Mouse (Mus musculus) limb, embryonic 14.5 days (tissue): ENCODE measurements around the gene Htr1f. TPM values are rescaled to one million over a fixed set of nuclear protein-coding genes. Genes with fewer than 3 reads are reported as not detected.

Source experiments
- ATAC-seq: fragments of 200-750 bp; cut with Nextera tagmentation; 2 replicates; pipeline ENCODE4 v1.8.0; 2017; ENCODE audit warnings: low read depth, moderate number of reproducible peaks, moderate TSS enrichment; ENCODE audit not compliant: low FRiP score
- DNase-seq: peaks from one replicate; pipeline ENCODE4 v3.0.0-alpha.2; 2015; ENCODE audit warnings: low spot score
- H3K27ac ChIP-seq: fragments of 300-500 bp; sonication (generic); replicated peaks from 2 replicates; pipeline ENCODE4 v1.5.1; 2014; ENCODE audit warnings: low read depth, mild to moderate bottlenecking, low read length, moderate library complexity, mixed read lengths
- H3K27me3 ChIP-seq: fragments of 300-500 bp; sonication (generic); 2 replicates; pipeline ENCODE4 v1.6.1; 2014; ENCODE audit warnings: low read length, mixed read lengths; ENCODE audit not compliant: control insufficient read depth, insufficient read depth
- H3K36me3 ChIP-seq: fragments of 300-500 bp; sonication (generic); 2 replicates; pipeline ENCODE4 v1.6.1; 2014; ENCODE audit warnings: mild to moderate bottlenecking, low read length, moderate library complexity, mixed read lengths; ENCODE audit not compliant: control insufficient read depth, insufficient read depth
- H3K4me1 ChIP-seq: fragments of 300-500 bp; sonication (generic); 2 replicates; pipeline ENCODE4 v1.6.1; 2014; ENCODE audit warnings: antibody characterized with exemption, low read length, mixed read lengths; ENCODE audit not compliant: control insufficient read depth, insufficient read depth
- H3K4me2 ChIP-seq: fragments of 300-500 bp; sonication (generic); replicated peaks from 2 replicates; pipeline ENCODE4 v1.6.1; 2014; ENCODE audit warnings: low read depth, mild to moderate bottlenecking, low read length, moderate library complexity; ENCODE audit not compliant: severe bottlenecking
- H3K4me3 ChIP-seq: fragments of 300-500 bp; sonication (generic); replicated peaks from 2 replicates; pipeline ENCODE4 v1.5.1; 2014; ENCODE audit warnings: low read length
- H3K9ac ChIP-seq: fragments of 300-500 bp; sonication (generic); 2 replicates; pipeline ENCODE4 v1.6.1; 2014; ENCODE audit warnings: mild to moderate bottlenecking, low read depth, low read length, moderate library complexity; ENCODE audit not compliant: severe bottlenecking
- H3K9me3 ChIP-seq: fragments of 300-500 bp; sonication (generic); 2 replicates; pipeline ENCODE4 v1.6.1; 2016; ENCODE audit warnings: low read length; ENCODE audit not compliant: control insufficient read depth
- POLR2A ChIP-seq: fragments of 200-500 bp; IDR thresholded peaks from 2 replicates; pipeline ENCODE4 v1.8.0; 2012; ENCODE audit warnings: inconsistent platforms, mild to moderate bottlenecking, moderate library complexity, borderline replicate concordance; ENCODE audit not compliant: insufficient read depth, insufficient read length; ENCODE audit errors: extremely low read depth
- WGBS: fragments of 180-500 bp; shearing (Covaris S2); extraction: QIAGEN DNeasy Blood & Tissue Kit; methylation state at CpG from one replicate; pipeline ENCODE4 v1.1.7; 2014; 5-methylcytosine and 5-hydroxymethylcytosine counted together
- polyA plus RNA-seq, 2 experiments: library from polyadenylated mRNA; depleted of rRNA in 1 of 2; stranded (reverse) in 1 of 2; unstranded in 1 of 2; fragments of >200 nt; fragmentation: Nextera tagmentation in 1 of 2; extraction: Ambion mirVana in 1 of 2; gene quantifications; 2 replicates each; pipeline versions ENCODE4 v1.2.1 to v1.2.3; 2012 to 2014

Htr1f gene
- polyA plus RNA-seq, 2 experiments, result 0.35 to 1.1 TPM

DNA sequence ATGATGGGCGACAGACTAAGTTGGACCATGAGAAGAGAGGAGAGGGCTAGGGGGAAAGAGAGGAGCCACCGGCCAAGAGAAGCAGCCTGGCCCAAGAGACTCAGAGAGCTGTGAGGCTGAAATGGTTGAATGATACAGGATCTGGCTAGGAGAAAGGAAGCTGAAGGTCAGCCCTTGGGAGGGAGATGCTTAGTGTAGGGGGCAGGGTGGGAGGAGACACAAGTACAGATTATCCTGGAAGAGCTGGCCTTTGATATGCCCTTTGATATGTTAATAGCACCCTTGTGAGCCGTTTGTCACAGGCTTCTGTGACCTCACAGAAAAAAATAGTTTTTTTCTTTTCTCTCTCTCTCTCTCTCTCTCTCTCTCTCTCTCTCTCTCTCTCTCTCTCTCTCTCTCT lies 220.5 kb downstream of the Htr1f start:
- TF ChIP-seq POLR2A, result no peak
- H3K4me2 ChIP-seq, result no peak overlapping the region
- H3K27ac ChIP-seq, result no peak overlapping the region
- no peak overlapping the region for H3K9ac ChIP-seq
- H3K4me3 ChIP-seq, result no peak overlapping the region
- ATAC-seq, result no peak
- H3K36me3 ChIP-seq, result no peaks in the 10 kb centered on the region
- DNase-seq, result no peak
- H3K9me3 ChIP-seq, result no peaks in the 10 kb centered on the region
- no peaks in the 10 kb centered on the region for H3K4me1 ChIP-seq
- H3K27me3 ChIP-seq, result no peaks in the 10 kb centered on the region
- 29% methylated on average over 3 of the region's 3 CpGs for WGBS

DNA sequence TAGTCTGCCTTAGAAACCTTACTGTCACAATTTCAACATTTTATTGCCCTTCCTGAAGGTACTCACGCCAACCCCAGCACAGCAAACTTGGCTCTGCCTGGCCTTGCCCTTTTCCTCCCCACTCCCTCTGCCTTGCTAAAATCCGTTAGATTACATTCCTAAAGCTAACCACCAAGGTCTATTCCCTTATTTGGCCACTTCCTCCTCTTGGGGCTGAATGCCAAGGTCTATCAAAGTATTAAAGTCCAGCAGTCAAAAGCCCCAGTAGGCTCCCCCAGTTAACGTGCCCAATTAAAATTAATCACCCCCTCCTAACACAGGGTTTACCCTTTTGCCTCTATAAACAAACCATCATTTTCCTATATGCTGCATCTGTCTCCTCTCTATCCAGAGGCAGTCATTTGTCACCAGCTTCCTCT lies 221.2 kb downstream of the Htr1f start:
- ATAC-seq (no peak), DNase-seq (no peak)
- no peak overlapping the region for H3K4me2 ChIP-seq
- no peak overlapping the region for H3K4me3 ChIP-seq
- no peaks in the 10 kb centered on the region for H3K4me1 ChIP-seq
- no peaks in the 10 kb centered on the region for H3K27me3 ChIP-seq
- H3K9ac ChIP-seq, result no peak overlapping the region
- H3K36me3 ChIP-seq, result no peaks in the 10 kb centered on the region
- H3K27ac ChIP-seq, result no peak overlapping the region
- no peak for TF ChIP-seq POLR2A
- H3K9me3 ChIP-seq, result no peaks in the 10 kb centered on the region
- WGBS, result 10% methylated on average over 3 of the region's 3 CpGs

DNA sequence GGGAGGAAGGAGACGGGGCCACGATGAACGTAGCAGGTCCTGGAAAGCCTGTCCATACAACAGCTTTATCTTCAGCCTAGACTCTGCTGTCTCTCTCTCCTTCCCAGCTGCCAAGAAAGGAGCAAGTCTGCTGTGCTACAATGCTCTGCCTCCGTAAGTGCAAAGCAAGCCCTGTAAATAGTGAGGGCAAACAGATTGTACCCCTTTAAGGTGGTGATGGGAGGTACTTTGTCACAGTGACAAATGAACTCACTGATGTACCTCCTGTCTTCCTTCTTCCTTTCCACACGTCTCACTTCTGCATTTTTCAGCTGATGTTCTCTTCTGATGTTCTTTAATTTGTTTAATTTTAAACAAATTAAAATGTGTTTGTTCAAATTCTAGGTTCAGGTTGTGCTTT lies 221.8 kb downstream of the Htr1f start:
- WGBS, result 65% methylated on average over 5 of the region's 5 CpGs
- Histone ChIP-seq H3K27ac (no peak overlapping the region), H3K27me3 (no peaks in the 10 kb centered on the region), H3K4me1 (no peaks in the 10 kb centered on the region), H3K9ac (no peak overlapping the region), H3K9me3 (no peaks in the 10 kb centered on the region), H3K36me3 (no peaks in the 10 kb centered on the region), H3K4me3 (no peak overlapping the region), H3K4me2 (no peak overlapping the region)
- TF ChIP-seq POLR2A, result no peak
- no peak for ATAC-seq
- no peak for DNase-seq

DNA sequence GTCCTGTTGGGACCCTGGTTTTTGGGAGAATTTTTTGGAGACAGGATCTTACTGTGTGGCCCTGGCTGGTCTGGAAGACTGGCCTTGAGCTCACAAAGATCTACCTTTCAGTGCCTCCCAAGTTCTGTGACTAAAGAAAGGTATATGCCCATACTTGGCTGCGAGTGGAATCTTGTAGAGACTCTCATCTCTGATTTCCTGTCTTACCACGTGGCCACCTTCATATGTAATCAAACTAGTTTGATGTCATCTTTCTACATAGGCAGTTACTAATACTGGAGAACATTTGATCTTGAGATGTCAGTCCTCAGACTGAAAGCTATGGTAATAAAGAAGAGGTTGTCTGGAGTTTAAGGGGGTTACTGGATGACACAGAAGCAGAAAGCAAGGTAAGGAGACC lies 224.2 kb downstream of the Htr1f start:
- TF ChIP-seq POLR2A, result no peak
- Histone ChIP-seq H3K9ac (no peak overlapping the region), H3K36me3 (no peaks in the 10 kb centered on the region), H3K9me3 (no peaks in the 10 kb centered on the region), H3K27me3 (no peaks in the 10 kb centered on the region), H3K4me2 (no peak overlapping the region), H3K4me3 (no peak overlapping the region), H3K27ac (no peak overlapping the region), H3K4me1 (no peaks in the 10 kb centered on the region)
- ATAC-seq (no peak), DNase-seq (no peak)
- 81% methylated on average over 2 of the region's 2 CpGs for WGBS

DNA sequence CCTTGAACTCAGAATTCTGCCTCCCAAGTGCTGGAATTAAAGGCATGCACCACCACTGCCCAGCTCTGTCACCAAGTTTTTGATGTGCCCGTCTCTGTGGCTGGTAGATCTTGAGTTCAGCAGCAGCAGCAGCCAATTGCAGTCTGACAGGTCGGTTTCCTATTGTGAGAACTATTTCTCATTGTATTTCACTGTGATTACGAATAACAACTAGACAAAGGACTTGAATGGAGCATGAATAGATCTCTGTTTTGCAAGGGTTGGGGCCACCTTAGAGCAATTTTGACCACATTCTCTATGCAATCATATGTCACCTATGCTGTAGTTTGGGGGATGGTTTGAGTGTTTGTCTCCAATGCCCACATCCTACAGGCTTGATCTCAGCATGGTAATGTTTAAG lies 224.7 kb downstream of the Htr1f start:
- Histone ChIP-seq H3K4me3 (no peak overlapping the region), H3K9ac (no peak overlapping the region), H3K4me2 (no peak overlapping the region), H3K27ac (no peak overlapping the region), H3K4me1 (no peaks in the 10 kb centered on the region), H3K36me3 (no peaks in the 10 kb centered on the region), H3K9me3 (no peaks in the 10 kb centered on the region), H3K27me3 (no peaks in the 10 kb centered on the region)
- 85% methylated on average over 3 of the region's 3 CpGs for WGBS
- no peak for DNase-seq
- ATAC-seq, result no peak
- TF ChIP-seq POLR2A, result no peak

DNA sequence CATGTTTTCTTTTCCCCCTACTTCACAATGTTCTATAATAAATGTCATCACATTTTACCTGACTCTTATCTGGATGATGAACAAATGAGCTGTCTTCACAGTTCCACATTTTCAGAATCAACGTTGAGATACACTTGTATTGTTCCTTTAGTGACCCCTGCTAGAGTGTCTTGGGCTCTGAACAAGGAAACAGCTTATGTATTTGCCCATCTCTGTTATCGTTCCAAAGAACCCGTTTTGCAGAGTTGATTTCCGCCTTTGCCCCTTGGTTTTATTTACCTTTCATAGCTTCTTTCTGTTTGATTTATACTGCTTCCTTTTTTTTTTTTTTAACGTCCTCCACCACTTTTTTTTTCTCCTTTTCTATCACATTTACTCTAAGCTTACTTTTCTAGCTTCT lies 225.9 kb downstream of the Htr1f start:
- no peak overlapping the region for H3K4me3 ChIP-seq
- no peak for DNase-seq
- H3K36me3 ChIP-seq, result no peaks in the 10 kb centered on the region
- H3K27me3 ChIP-seq, result no peaks in the 10 kb centered on the region
- no peak overlapping the region for H3K4me2 ChIP-seq
- TF ChIP-seq POLR2A, result no peak
- no peak overlapping the region for H3K27ac ChIP-seq
- no peaks in the 10 kb centered on the region for H3K9me3 ChIP-seq
- H3K9ac ChIP-seq, result no peak overlapping the region
- H3K4me1 ChIP-seq, result no peaks in the 10 kb centered on the region
- WGBS, result 83% methylated on average over 5 of the region's 5 CpGs
- ATAC-seq, result no peak
